Mouse (Mus musculus): ENCODE measurements around the gene Zfp568. TPM values are rescaled to one million over a fixed set of nuclear protein-coding genes. Genes with fewer than 3 reads are reported as not detected.
A peak's percentile ranks its signal among the peaks of the same experiment; 100 is the strongest.

Gene Zfp568
- polyA plus RNA-seq, 1 experiment, result 2.4 TPM

DNA sequence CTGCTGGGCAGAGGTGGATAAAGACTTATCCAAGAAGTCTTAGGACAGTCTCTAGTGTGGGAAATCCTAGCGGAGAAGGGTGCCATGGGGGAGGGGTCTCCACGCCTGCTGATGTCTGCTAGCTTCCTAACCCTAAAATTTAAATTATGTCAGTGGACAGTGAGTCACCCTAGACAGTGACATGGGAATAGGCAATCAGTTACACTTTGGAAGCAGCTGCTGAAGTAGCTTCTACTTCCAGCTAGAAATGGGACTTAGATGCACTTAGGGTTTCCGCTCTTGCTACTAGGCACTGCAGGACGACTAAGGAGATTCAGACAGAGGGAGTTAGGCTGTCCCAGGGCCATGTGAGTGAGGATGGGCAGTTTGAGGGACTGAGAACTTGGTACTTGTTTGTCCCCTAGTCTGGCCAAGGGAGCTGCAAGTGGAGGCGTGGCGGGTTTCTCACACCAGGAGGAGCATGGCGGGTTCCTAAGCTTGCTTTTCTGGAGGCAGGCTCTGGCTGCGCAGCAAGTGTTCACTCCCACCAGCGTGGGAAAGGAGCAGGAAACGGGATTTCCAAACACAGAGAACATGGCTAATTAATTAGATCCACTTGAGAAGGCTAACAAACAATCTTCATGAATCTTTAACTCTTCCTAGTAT, 26.9 kb downstream of the Zfp568 start:
- Histone ChIP-seq H3K4me1 (ENCODE audit: control insufficient read depth, insufficient read depth, insufficient read length, low read length) (no peaks in the 10 kb centered on the region), H3K27ac (replicated peaks; ENCODE audit: low read depth, low read length) (no peak overlapping the region), H3K4me3 (ENCODE audit: insufficient read depth, low read depth, low read length) (no peak overlapping the region)

GRCm38 (mm10) chr7:30012956-30013363, 29.2 kb downstream of the Zfp568 start:
- Histone ChIP-seq H3K4me1 (ENCODE audit: control insufficient read depth, insufficient read depth, insufficient read length, low read length) (no peaks in the 10 kb centered on the region), H3K27ac (replicated peaks; ENCODE audit: low read depth, low read length) (no peak overlapping the region), H3K4me3 (ENCODE audit: insufficient read depth, low read depth, low read length) (no peak overlapping the region)

DNA sequence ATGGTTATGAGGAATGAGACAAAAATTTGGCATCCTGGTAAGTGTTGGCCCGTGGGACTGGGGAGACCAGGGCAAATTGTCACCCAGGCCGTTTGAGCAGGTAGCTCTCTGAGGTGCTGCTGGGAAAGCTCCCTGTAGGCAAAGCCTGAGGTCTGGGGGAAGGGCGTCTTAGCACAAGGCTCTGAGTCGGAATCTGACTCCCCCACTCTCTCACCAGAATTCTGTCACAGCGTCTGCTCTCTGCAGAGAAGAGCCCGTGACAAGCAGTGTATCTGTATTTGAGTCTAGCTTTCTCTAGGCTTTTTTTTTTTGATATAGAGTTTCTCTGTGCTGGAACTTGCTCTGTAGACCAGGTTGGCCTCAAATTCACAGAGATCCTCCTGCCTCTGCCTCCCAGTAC, 33.5 kb downstream of the Zfp568 start:
- Histone ChIP-seq H3K4me3 (ENCODE audit: insufficient read depth, low read depth, low read length) (no peak overlapping the region), H3K27ac (replicated peaks; ENCODE audit: low read depth, low read length) (no peak overlapping the region), H3K4me1 (ENCODE audit: control insufficient read depth, insufficient read depth, insufficient read length, low read length) (no peaks in the 10 kb centered on the region)

DNA sequence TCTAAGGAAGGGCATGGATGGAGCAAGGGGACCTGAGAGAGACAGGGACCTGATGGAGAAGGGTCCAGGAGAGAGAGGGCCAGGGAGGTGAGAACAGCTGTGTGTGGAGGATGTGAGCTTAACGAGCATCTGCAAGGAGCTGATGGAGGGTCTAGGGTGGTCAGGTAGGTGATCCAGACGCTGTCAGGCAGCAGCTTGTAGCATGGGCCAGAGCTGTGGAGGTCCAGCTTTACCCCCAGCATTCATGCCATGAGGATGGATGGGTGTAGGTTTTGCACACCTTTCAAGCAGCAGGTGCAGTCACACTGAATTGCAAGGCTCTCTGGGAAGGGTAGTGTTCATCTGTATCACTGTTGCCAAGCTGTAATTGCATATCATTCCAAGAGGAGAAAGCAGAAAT, 35.8 kb downstream of the Zfp568 start:
- Histone ChIP-seq H3K4me3 (ENCODE audit: insufficient read depth, low read depth, low read length) (no peak overlapping the region), H3K4me1 (ENCODE audit: control insufficient read depth, insufficient read depth, insufficient read length, low read length) (no peaks in the 10 kb centered on the region), H3K27ac (replicated peaks; ENCODE audit: low read depth, low read length) (no peak overlapping the region)

DNA sequence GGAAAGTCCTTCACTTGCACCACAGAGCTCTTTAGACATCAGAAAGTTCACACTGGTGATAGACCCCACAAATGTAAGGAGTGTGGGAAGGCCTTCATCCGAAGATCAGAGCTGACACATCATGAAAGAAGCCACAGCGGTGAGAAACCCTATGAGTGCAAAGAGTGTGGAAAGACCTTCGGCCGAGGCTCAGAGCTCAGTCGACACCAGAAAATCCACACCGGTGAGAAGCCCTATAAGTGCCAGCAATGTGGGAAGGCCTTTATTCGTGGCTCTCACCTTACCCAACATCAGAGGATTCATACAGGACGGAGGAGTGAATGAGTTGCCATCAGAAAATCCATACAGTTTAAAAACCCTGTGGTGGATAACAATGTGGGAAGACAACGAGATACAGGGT, 39.6 kb downstream of the Zfp568 start:
- no peak overlapping the region for H3K4me3 ChIP-seq (ENCODE audit: insufficient read depth, low read depth, low read length)
- H3K4me1 ChIP-seq (ENCODE audit: control insufficient read depth, insufficient read depth, insufficient read length, low read length), result no peaks in the 10 kb centered on the region
- H3K27ac ChIP-seq (replicated peaks; ENCODE audit: low read depth, low read length), result no peak overlapping the region

GRCm38 (mm10) chr7:30023800-30024199, 40.0 kb downstream of the Zfp568 start:
- H3K4me1 ChIP-seq (ENCODE audit: control insufficient read depth, insufficient read depth, insufficient read length, low read length), result no peaks in the 10 kb centered on the region

GRCm38 (mm10) chr7:30025358-30025757, 41.6 kb downstream of the Zfp568 start:
- Histone ChIP-seq H3K4me1 (ENCODE audit: control insufficient read depth, insufficient read depth, insufficient read length, low read length) (no peaks in the 10 kb centered on the region), H3K27ac (replicated peaks; ENCODE audit: low read depth, low read length) (no peak overlapping the region), H3K4me3 (ENCODE audit: insufficient read depth, low read depth, low read length) (no peak overlapping the region)

More at GRCm38 (mm10) chr7:30023800-30024199, 40.0 kb downstream of the Zfp568 start:
- Histone ChIP-seq H3K4me3 (ENCODE audit: insufficient read depth, low read depth, low read length) (no peak overlapping the region), H3K27ac (replicated peaks; ENCODE audit: low read depth, low read length) (no peak overlapping the region)

- Histone ChIP-seq H3K27ac (replicated peaks; ENCODE audit: low read depth, low read length) (no peak overlapping the region), H3K4me1 (ENCODE audit: control insufficient read depth, insufficient read depth, insufficient read length, low read length) (no peaks in the 10 kb centered on the region), H3K4me3 (ENCODE audit: insufficient read depth, low read depth, low read length) (no peak overlapping the region)
Observed at GRCm38 (mm10) chr7:30027331-30027730, 43.6 kb downstream of the Zfp568 start.

DNA sequence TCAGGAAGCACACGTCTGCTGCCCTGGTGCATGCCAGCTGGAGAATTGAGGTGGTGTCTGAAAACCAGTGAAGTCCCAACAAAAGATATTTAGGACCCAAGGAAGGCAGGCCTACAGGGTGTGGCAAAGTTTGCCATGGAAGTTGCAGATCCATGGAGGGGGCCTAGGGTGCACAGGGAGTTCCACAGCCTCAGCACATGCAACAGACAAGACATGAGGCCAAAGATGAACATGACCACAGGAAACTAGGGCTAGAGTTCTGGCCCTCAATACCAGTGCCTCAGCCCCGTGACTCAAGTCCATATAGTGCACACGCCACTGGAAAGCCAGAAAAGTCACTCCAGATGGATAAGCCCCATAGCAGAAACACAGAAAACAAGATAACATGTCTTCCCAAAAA, 44.8 kb downstream of the Zfp568 start:
- Histone ChIP-seq H3K4me1 (ENCODE audit: control insufficient read depth, insufficient read depth, insufficient read length, low read length) (no peaks in the 10 kb centered on the region), H3K27ac (replicated peaks; ENCODE audit: low read depth, low read length) (no peak overlapping the region), H3K4me3 (ENCODE audit: insufficient read depth, low read depth, low read length) (no peak overlapping the region)

DNA sequence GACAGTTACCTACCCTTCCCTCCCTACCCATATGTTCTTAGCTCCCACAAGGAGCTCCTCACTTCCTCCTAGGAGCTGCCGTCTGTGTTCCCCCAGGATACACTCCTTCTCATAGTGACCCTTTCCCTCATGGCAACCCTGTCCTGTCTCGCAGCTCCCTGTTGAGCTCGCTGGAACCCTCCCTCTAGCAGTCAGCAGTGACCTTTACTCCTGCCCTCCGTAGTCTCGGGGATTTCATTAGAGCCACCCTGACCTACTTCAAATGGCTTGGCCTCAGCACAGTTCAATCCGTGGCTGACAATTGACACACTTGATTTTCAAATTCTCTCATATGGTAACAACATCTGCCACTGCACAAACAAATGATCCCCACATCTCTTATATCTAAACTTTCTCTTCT, 46.9 kb downstream of the Zfp568 start:
- Histone ChIP-seq H3K4me1 (ENCODE audit: control insufficient read depth, insufficient read depth, insufficient read length, low read length) (no peaks in the 10 kb centered on the region), H3K27ac (replicated peaks; ENCODE audit: low read depth, low read length) (peak overlapping the region; percentile 7; the same call in 1 of the 2 replicates), H3K4me3 (ENCODE audit: insufficient read depth, low read depth, low read length) (no peak overlapping the region)

DNA sequence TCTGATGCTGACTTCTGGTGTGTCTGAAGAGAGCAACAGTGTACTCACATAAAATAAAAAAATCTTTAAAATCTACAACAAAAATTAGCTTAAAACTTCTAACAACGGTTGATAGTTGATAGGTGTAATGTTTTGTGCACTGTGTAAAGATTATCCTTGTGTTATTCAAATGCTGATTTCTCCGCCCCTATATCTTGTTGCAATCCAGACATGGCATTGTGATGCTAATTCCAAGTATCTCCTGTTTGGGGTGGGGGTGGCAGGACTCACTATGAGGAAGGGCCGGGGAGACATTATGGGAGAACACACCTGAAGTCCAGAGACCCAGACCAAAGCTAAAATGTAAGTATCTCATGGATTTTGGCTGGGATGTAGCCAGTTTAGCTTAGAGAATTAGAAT, 47.6 kb downstream of the Zfp568 start:
- no peak overlapping the region for H3K4me3 ChIP-seq (ENCODE audit: insufficient read depth, low read depth, low read length)
- no peak overlapping the region for H3K27ac ChIP-seq (replicated peaks; ENCODE audit: low read depth, low read length)
- no peaks in the 10 kb centered on the region for H3K4me1 ChIP-seq (ENCODE audit: control insufficient read depth, insufficient read depth, insufficient read length, low read length)

DNA sequence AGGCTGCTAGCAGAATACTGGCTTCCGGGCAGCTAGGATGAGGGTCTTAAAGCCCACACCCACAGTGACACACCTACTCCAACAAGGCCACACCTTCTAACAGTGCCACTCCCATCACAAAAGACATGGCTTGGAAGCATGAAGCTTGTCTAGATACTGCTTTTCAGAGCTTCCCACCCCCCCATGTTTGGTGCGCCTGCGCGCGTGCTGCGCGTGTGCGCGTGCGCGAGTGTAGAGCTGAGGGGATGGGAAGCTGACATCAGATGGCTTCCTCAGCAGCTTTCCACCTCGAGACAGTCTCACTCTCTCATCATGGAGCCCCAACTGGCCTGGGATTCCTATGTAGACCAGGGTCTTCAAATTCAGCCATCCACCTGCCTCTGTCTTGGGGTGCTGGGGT, 50.6 kb downstream of the Zfp568 start:
- Histone ChIP-seq H3K27ac (replicated peaks; ENCODE audit: low read depth, low read length) (no peak overlapping the region), H3K4me3 (ENCODE audit: insufficient read depth, low read depth, low read length) (no peak overlapping the region), H3K4me1 (ENCODE audit: control insufficient read depth, insufficient read depth, insufficient read length, low read length) (no peaks in the 10 kb centered on the region)

DNA sequence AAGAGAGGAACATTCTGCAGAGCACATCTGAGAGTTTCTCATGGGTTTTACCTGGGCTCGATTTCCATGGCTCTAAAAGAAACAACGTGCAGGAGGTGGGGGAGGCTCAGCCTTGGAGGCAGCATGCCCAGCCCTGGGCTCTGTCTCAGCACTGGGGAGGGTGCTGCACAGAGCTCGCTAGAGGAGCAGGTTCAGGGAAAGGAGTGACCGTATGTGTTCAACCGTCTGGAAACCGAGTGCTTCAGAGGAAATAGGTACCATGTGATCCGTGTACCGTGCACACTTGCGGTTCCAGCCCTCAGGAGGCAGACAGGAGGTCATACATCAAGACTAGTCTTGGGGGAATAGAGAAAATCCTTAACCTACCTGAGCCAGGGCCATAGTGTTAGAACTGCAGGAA, 60.6 kb downstream of the Zfp568 start:
- Histone ChIP-seq H3K27ac (replicated peaks; ENCODE audit: low read depth, low read length) (no peak overlapping the region), H3K4me3 (ENCODE audit: insufficient read depth, low read depth, low read length) (no peak overlapping the region), H3K4me1 (ENCODE audit: control insufficient read depth, insufficient read depth, insufficient read length, low read length) (no peaks in the 10 kb centered on the region)

GRCm38 (mm10) chr7:30048126-30048525, 64.4 kb downstream of the Zfp568 start:
- Histone ChIP-seq H3K4me1 (ENCODE audit: control insufficient read depth, insufficient read depth, insufficient read length, low read length) (no peaks in the 10 kb centered on the region), H3K4me3 (ENCODE audit: insufficient read depth, low read depth, low read length) (no peak overlapping the region), H3K27ac (replicated peaks; ENCODE audit: low read depth, low read length) (no peak overlapping the region)

- H3K4me1 ChIP-seq (ENCODE audit: control insufficient read depth, insufficient read depth, insufficient read length, low read length), result no peaks in the 10 kb centered on the region
- peak within 1 kb of the TSS; percentile 83 for H3K4me3 ChIP-seq (ENCODE audit: insufficient read depth, low read depth, low read length)
- peak within 1 kb of the TSS; percentile 21; the same call in 1 of the 2 replicates for H3K27ac ChIP-seq (replicated peaks; ENCODE audit: low read depth, low read length)
Observed at GRCm38 (mm10) chr7:30050882-30051548, 67.3 kb downstream of the Zfp568 start, which contains the start of gene Zfp14. TSS of gene Zfp14 (minus strand) at chr7:30051380.

DNA sequence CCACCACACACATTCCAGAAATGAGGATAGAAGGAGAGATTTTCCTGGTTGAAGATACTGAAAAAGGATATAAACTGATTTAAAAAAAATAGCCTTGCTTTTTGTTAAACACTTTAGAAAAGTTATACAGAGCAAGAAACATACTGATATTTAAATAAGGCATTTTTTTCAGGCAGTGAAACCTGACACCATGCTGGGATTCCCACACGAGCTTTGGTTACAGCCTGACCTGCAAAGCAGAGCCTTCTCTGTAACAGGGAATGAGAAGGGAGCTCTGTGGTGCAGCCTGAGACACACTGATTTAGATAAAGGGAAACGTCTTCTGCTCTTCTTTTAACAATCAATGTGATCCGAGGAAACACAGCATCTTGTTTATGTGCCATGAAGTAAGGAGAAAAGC, 69.8 kb downstream of the Zfp568 start:
- Histone ChIP-seq H3K4me3 (ENCODE audit: insufficient read depth, low read depth, low read length) (no peak overlapping the region), H3K27ac (replicated peaks; ENCODE audit: low read depth, low read length) (no peak overlapping the region)

More for the DNA sequence above, 69.8 kb downstream of the Zfp568 start:
- no peaks in the 10 kb centered on the region for H3K4me1 ChIP-seq (ENCODE audit: control insufficient read depth, insufficient read depth, insufficient read length, low read length)
